Mouse (Mus musculus): Measurements from ENCODE around the gene Lgalsl.

Gene Lgalsl

DNA sequence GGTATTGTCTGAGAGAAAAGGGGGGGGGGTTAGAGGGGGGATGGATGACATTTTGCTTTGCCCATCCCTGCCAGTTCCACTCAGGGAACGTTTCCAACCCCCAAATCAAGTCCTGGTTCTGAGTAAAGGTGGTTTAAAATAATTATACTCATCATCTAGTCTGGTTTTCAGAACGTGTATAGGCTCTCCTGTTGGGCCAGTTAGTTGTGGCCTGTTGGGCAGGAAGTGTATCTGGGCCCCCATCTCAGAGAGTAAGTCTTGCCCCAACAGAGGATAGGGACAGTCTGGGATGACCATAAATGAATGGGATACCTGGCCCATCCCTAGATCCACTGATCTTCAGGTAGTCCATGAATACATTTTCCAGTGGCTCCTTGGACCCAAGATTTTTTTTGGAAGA is 48.2 kb downstream of the Lgalsl start:
- DNase-seq (ENCODE audit: low spot score) = no peak

DNA sequence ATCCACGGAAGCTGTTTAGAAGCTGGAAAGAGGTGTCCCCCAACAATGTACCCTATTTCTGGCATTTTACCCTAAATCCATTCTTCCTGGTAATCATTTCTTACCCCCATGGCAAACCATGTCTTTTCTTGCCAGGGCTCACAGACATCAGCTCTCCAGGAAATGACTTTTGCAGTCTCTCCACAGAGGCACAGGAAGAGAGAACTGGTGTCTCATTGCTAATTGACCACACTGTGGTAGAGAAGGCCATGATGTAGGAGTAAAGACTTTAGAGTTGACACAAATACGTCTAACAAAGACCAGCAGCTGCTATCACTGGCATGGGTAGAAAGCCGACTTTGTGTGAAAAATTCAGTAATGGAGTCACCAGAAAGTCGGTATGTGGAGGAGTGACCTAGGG is 50.5 kb downstream of the Lgalsl start:
- no peak for DNase-seq (ENCODE audit: low spot score)

DNA sequence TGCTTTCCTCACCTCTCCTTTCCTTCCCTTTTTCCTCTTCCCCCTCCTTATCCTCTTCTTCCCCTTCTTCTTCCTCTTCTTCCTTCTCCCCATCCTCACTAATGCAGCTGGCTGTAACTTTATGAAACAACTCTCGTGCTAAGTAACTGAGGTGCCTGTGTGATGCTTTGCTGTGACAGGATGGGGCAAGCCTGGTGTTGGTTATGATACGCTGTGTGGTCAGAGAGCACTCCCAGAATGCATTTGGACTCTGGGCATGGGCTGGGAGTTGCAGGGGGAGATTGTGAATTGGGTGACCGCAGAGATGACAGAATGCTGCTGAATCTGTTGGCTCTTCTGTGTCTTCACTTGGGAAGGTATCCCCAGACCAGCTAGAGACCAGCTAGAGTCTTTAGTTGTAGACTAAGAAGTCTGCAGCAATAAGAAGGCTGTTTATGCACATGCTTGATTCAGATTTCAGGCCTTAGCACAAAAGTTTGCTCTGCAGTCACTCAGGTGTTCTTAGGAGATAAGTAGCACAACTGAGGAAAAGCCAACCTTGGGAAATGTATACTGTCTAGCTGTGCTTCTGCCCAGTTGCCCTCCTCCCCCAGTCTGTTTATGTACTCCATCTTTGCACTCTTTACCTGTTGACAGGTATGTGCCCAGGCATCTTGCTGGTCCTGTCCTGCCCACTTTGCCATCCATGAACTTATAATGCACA is 51.8 kb downstream of the Lgalsl start:
- no peak for DNase-seq (ENCODE audit: low spot score)

DNA sequence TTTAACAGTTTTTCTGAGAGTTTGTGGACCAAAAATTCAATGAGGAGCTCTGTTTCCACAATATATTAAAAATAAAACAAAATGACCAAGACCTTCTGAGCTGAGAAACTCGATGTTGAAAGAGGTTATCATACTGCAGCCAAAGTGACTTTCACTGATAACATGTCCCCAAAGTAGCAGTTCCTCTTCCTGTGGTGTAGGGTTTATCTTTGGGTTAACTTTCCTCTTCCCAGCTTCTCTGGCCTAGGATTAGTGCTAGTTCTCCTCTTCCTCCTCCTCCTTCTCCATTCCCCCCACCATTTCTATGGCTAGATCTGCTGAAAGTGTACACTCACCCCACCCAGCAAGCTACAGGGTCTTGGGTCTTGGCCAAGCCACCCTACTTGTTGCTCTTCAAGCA is 52.6 kb downstream of the Lgalsl start:
- no peak for DNase-seq (ENCODE audit: low spot score)

DNA sequence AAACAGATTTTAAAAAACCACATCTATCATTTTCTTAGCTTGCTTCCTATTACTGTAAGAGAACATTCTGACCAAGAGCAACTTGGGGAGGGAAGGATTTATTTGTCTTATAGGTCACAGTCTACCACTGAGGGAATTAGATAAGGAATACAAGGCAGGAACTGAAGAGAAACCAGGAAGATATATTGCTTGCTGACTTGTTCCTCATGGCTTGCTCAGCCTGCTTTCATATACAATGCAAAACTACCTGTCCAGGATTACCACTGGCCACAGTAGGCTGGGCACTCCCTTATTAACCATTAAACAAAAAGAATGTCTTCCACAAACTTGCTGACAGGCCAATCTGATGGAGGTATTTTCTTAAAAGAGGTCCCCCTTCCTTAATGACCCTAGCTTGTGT is 54.2 kb downstream of the Lgalsl start:
- no peak for DNase-seq (ENCODE audit: low spot score)
